Mouse (Mus musculus) inflammation-experienced regulatory T-cells, adult 6 months (primary cell): ENCODE results near the gene Klhl26. TPM values are rescaled to one million over a fixed set of nuclear protein-coding genes. Genes with fewer than 3 reads are reported as not detected.

Experiments used
- ATAC-seq: one replicate; pipeline ENCODE4 v1.8.0; 2017
- polyA plus RNA-seq, 3 experiments: library from polyadenylated mRNA; unstranded; fragments of 100-300 nt; shearing (Covaris generic); gene quantifications; one replicate each; pipeline ENCODE4 v1.2.1; 2017

Klhl26 gene
- polyA plus RNA-seq, 3 experiments from 2014 or later: 6.5 to 10.4 (median 8.8) TPM

DNA sequence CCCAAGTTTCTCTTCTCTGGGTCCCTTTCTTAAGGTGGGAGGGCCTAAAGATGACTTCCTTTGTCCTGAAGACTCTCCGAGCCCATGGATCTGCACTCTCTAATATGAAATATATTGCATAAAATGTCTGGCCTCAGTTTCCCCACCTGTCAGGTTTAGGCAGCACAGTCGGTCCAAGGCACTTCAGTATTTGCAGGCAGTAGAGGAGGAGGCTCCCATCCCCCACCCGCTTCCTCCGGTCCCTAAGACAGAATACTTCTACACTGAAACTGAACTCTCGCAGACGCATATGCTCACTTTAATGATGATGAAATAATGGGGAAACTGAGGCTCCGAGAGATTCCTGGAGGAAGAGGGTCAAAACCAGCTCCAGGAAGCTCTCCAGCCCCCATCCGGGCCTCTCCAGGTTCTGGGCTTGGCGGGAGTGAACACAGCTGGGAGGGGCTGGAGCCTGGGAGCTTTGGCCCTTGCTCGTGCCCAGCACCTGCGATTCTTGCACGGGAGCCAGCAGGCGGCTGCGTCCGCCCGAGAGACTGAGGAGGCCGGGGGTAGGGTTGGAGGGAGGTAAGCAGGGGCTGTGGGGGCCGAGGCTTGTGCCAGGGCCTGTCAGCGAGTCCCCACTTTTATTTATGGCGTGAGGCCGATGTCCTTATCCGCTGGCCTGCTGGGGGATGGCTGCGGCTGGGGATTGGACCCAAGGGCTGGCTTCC, 25.2 kb upstream of the Klhl26 start:
- no peak for ATAC-seq

DNA sequence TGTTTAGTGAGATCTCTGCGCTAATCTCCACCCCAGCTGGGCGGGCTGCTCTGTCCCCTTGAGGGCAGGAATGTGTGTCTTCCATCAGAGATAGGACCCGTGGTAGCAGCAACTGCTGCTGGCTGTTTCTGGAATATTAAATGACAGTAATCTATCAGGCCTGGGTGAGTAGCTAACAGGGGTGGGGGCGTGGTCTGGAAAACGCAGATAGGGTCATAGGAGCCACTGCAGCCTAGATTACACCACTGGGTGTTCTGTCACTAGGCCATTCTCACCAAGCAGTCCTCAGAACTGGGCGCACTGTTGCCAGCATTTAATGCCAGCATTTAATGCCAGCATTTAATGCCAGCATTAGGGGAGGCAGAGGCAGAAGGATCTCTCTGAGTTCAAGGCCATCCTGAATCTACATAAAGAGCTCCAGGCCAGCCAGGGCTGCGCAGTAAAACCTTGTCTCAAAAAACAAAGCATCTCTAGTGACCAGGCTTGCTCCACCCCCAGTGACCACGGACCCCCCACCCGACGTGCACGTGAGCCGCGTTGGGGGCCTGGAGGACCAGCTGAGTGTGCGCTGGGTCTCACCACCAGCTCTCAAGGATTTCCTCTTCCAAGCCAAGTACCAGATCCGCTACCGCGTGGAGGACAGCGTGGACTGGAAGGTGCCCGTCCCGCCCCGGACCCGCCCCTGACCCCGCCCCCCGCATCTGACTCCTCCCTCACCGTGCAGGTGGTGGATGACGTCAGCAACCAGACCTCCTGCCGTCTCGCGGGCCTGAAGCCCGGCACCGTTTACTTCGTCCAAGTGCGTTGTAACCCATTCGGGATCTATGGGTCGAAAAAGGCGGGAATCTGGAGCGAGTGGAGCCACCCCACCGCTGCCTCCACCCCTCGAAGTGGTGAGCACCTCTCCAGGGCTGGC, 23.9 kb upstream of the Klhl26 start:
- ATAC-seq: no peak

- ATAC-seq: no peak
Measured at GRCm38 (mm10) chr8:70495771-70496062, 18.9 kb upstream of the Klhl26 start.

GRCm38 (mm10) chr8:70495001-70495770, 18.4 kb upstream of the Klhl26 start:
- no peak for ATAC-seq

DNA sequence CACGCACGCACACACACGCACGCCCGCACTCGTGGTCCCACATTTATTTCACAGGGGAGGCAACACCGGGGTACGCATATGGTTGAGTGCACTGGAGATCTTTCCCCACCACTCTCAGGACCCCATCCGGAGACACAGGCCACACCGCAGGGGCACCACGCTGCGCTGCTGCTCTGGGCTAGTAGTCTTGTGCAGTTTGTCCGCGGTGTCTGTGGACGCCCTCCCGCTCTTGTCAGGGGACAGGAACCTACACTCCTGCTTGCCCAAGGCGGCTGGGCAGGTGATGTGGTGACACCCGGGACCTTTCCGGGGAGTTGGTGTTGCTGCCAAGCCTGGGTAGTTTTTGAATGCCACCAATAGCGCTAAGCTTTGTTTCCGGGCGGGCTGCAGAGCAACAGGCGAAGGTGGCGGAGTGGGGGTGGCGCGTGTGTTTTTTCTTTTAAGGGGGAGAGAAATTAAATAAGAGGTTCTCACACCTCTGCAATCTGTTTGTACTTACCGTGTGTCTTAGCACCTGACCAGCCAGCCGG, 17.7 kb upstream of the Klhl26 start:
- no peak for ATAC-seq

DNA sequence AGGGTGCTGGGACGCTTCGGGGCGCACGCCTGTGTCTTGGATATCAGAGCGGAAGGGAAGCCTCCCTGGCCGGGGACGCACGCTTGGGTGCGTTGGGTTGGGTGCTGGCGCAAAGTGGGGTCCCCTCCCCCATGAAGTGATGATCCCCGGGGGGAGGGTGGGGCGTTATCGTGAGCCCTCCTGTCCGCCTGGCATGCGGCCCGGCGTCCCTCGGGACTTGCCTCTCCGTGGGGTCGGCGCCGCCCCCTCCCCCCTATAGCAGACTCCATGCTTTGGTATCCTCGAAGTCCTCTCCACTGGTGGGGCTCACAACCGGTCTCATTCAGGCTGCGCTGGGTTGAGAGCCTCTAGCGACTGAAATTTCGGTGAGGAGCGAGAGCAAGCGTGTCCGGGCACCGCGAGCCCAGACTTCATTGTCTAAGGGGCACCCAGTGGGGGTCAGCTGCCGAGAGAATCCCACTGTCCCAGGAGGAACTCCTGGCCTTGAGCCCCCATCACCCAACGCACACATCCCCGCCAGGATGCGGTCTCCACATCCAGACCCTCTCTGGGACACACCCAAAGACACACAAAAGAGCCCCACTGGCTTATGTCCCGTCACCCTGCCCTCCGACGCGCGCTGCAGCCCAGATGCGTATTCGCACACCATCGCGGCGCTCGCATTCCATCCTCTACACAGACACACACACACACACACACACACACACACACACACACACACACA, 17.1 kb upstream of the Klhl26 start:
- no peak for ATAC-seq

- no peak for ATAC-seq
Measured at GRCm38 (mm10) chr8:70492664-70493640, 16.2 kb upstream of the Klhl26 start, which contains the start of gene Crlf1. Gene Crlf1, plus strand, starts transcription at chr8:70493158.

DNA sequence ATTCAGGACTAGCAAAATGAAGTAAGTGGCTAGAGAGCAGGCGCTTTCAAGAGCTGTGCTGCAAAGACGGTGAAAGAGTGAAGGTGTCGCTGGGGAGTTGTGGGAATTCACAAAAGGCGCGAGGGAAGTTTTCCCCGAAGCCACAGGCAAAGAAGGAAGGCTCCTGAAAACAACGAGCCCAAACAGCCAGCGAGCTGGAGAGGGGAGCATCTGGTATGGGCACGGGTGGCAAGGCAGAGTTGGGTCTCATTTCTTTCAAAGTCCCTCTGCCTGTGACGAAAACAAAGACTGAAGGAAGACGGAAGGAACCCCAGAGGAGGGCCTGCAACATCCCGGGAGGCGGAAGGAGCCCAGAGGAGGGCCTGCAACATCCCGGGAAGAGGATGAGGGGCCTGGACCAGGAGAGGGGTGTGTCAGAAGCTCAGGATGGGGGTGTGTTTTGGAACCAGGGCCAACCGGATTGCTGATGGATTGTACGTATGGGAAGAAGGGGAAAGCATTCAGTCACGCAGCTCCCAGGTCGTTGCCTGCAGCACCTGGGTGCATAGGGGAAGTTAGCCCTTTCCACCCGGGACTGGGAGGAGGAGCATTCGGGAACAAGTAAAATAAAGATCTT, 14.2 kb upstream of the Klhl26 start:
- no peak for ATAC-seq

GRCm38 (mm10) chr8:70490061-70490879, 13.5 kb upstream of the Klhl26 start:
- no peak for ATAC-seq

- no peak for ATAC-seq
Measured at GRCm38 (mm10) chr8:70489576-70489975, 12.8 kb upstream of the Klhl26 start.

- ATAC-seq: no peak
Measured at GRCm38 (mm10) chr8:70488931-70489470, 12.2 kb upstream of the Klhl26 start.

- ATAC-seq: no peak
Measured at GRCm38 (mm10) chr8:70487993-70488796, 11.4 kb upstream of the Klhl26 start.

DNA sequence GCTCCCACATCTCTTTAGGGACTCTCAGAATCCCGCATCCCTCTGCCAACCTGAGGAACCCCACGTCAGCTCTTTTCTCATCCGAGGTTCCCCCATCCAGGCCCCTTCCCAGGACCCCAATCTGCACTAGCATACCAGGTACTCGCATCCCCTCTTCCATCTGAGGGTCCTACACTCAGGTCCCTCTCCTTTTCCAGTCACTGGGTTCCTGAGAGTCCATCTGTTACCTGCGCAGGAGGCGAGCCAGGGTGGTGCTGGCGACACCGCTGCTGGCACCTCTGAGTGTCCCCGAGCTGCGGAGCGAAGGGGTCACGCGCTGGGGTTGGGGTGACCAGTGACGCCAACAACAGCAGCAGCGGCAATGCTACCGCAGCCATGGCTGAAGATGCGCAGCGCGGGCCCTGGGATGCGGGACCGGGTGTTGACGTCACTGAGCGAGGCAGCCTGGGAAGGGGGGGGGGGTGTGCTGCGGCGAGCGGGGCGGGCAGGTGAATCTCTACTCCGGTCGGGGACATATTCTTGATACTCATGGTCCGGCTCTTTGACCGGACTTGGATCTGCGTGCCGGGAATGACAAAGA, 10.3 kb upstream of the Klhl26 start, which contains the start of gene Tmem59l:
TSS of gene Tmem59l (minus strand) at position 418 of the 580 bp plus-strand sequence.
- ATAC-seq: no peak

GRCm38 (mm10) chr8:70486191-70486681, 9.5 kb upstream of the Klhl26 start:
- no peak for ATAC-seq

GRCm38 (mm10) chr8:70482943-70483342, 6.2 kb upstream of the Klhl26 start:
- ATAC-seq: no peak

GRCm38 (mm10) chr8:70481908-70482307, 5.1 kb upstream of the Klhl26 start:
- no peak for ATAC-seq

DNA sequence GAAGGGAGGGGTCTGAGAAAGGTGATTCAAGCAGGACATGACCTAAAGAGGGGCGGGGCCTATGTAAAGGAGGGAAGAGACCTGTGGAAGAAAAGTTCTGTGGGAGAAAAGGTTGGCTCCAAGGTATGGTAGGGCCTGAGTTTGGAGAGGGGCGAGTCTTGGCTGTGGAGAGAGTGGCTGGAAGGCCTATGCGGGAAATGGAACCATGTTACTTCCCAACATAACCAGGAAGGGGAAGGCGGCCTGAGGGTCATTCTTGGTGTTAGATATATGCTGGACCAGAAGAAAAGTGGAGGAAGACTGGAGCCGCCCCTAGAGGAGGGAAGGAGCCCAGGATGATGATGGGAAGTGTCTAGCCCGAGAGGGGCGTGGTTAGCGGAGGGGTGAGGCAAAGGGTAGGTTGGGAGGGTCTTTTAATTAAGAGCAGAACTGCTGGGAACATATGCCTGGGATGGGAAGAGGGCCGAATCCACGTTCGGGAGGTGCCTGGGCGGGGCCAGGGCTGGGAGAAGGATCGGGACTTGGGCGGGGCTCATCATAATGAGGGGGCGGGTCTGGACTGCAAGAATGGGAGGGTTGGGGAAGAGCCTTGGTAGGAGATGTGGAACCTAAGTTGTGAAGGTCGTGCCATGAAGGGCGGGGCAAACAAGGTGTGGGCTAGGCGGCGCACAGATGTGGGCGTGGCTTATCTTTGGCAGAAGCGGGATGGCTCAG, 658 bp upstream of the Klhl26 start:
- ATAC-seq: no peak
